Mouse (Mus musculus): Measurements from ENCODE around the gene Zfp62. TPM values are rescaled to one million over a fixed set of nuclear protein-coding genes. Genes with fewer than 3 reads are reported as not detected.

Zfp62 gene
- polyA plus RNA-seq, 1 experiment from 2014 or later: 65.4 TPM

DNA sequence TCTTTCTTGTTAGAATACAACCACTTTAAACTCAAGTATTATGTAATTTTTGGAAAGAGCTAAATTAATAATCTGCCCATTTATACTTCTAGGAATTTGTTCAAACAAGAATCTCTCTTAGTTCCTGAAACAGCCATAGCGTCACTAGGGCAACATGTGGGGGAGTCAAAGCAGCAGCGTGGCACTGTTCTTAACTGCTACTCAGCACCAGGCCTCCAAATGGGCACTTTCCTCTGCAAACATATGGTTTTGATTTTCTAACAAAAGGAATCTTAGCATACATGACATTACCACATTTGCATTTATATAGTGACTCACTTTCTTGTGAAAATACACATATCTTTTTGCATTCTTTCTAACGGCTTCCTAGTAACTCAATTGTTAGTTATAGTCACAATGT lies 29.7 kb downstream of the Zfp62 start:
- DNase-seq (ENCODE audit: low spot score, missing footprints) (no peak), ATAC-seq (ENCODE audit: low FRiP score) (no peak)
- Histone ChIP-seq H3K27ac (ENCODE audit: low read depth, low read length) (no peak overlapping the region), H3K4me1 (ENCODE audit: control insufficient read depth, insufficient read depth, low read length) (no peaks in the 10 kb centered on the region), H3K4me2 (no peak overlapping the region), H3K27me3 (ENCODE audit: control insufficient read depth, insufficient read depth, low read length) (no peaks in the 10 kb centered on the region), H3K36me3 (ENCODE audit: control insufficient read depth, insufficient read depth, low read length) (no peaks in the 10 kb centered on the region), H3K9ac (ENCODE audit: low read length) (no peak overlapping the region), H3K4me3 (ENCODE audit: low read depth, low read length) (no peak overlapping the region), H3K9me3 (ENCODE audit: control insufficient read depth, low read length) (no peaks in the 10 kb centered on the region)
- WGBS: 80% methylated on average over 3 of the region's 3 CpGs

GRCm38 (mm10) chr11:49235459-49236207 lies 32.5 kb downstream of the Zfp62 start:
- Histone ChIP-seq H3K4me3 (ENCODE audit: low read depth, low read length) (no peak overlapping the region), H3K27ac (ENCODE audit: low read depth, low read length) (no peak overlapping the region), H3K27me3 (ENCODE audit: control insufficient read depth, insufficient read depth, low read length) (no peaks in the 10 kb centered on the region), H3K4me2 (no peak overlapping the region), H3K9ac (ENCODE audit: low read length) (no peak overlapping the region), H3K36me3 (ENCODE audit: control insufficient read depth, insufficient read depth, low read length) (no peaks in the 10 kb centered on the region), H3K4me1 (ENCODE audit: control insufficient read depth, insufficient read depth, low read length) (no peaks in the 10 kb centered on the region), H3K9me3 (ENCODE audit: control insufficient read depth, low read length) (no peaks in the 10 kb centered on the region)
- WGBS: 80% methylated on average over 3 of the region's 3 CpGs
- ATAC-seq (ENCODE audit: low FRiP score) (no peak), DNase-seq (ENCODE audit: low spot score, missing footprints) (no peak)

DNA sequence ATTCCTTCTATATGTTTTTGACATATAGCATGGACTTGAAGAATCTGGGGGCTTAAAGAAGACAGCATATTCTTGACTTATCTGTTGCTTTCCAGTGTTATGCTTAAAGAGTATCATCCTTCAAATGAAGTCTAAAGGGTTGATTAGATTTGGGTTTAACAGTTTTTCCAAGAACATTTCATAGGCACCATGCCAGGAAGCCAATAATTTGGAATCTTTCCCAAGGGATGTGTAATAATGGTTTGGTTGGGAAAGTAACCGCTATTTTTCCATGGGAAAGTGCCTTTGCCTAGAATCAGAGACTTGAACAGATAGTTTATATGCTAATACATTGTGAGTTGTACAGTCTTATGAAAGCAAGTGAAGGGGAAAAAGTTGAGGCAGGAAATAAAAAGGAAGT lies 33.8 kb downstream of the Zfp62 start:
- DNase-seq (ENCODE audit: low spot score, missing footprints): no peak
- Histone ChIP-seq H3K4me3 (ENCODE audit: low read depth, low read length) (no peak overlapping the region), H3K9me3 (ENCODE audit: control insufficient read depth, low read length) (no peaks in the 10 kb centered on the region), H3K9ac (ENCODE audit: low read length) (no peak overlapping the region), H3K27ac (ENCODE audit: low read depth, low read length) (no peak overlapping the region), H3K36me3 (ENCODE audit: control insufficient read depth, insufficient read depth, low read length) (no peaks in the 10 kb centered on the region), H3K27me3 (ENCODE audit: control insufficient read depth, insufficient read depth, low read length) (no peaks in the 10 kb centered on the region), H3K4me1 (ENCODE audit: control insufficient read depth, insufficient read depth, low read length) (no peaks in the 10 kb centered on the region), H3K4me2 (no peak overlapping the region)
- no peak for ATAC-seq (ENCODE audit: low FRiP score)
- 82% methylated on average over 1 of the region's 1 CpGs for WGBS

GRCm38 (mm10) chr11:49237532-49237931 lies 34.4 kb downstream of the Zfp62 start:
- WGBS: 79% methylated on average over 2 of the region's 2 CpGs
- no peak overlapping the region for H3K4me3 ChIP-seq (ENCODE audit: low read depth, low read length)
- H3K4me1 ChIP-seq (ENCODE audit: control insufficient read depth, insufficient read depth, low read length): no peaks in the 10 kb centered on the region
- no peak overlapping the region for H3K27ac ChIP-seq (ENCODE audit: low read depth, low read length)
- ATAC-seq (ENCODE audit: low FRiP score) (no peak), DNase-seq (ENCODE audit: low spot score, missing footprints) (no peak)
- H3K27me3 ChIP-seq (ENCODE audit: control insufficient read depth, insufficient read depth, low read length): no peaks in the 10 kb centered on the region
- H3K9me3 ChIP-seq (ENCODE audit: control insufficient read depth, low read length): no peaks in the 10 kb centered on the region
- no peaks in the 10 kb centered on the region for H3K36me3 ChIP-seq (ENCODE audit: control insufficient read depth, insufficient read depth, low read length)
- no peak overlapping the region for H3K9ac ChIP-seq (ENCODE audit: low read length)
- no peak overlapping the region for H3K4me2 ChIP-seq

GRCm38 (mm10) chr11:49240310-49240709 lies 37.2 kb downstream of the Zfp62 start:
- DNase-seq (ENCODE audit: low spot score, missing footprints): peak; percentile 12
- WGBS: 95% methylated on average over 1 of the region's 1 CpGs

DNA sequence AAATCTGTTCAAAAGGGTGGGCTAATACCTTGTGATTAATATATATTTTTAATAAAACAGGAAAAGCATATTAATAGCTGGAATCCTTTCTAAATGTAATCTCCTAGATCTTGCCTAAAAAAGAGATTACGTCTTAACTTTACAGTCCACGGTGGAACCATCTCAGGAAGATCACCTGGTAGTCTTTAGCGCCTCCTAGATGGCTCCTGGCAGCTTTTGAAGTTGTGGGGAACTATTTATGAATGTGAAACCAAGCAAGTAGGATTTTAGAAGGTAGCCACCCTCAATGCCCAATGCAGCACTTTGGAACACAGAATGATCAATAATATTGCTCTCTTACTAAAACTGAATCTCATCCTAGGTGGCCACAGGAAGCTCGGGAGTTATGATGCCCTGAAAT lies 37.8 kb downstream of the Zfp62 start:
- Histone ChIP-seq H3K4me2 (no peak overlapping the region), H3K36me3 (ENCODE audit: control insufficient read depth, insufficient read depth, low read length) (no peaks in the 10 kb centered on the region), H3K4me3 (ENCODE audit: low read depth, low read length) (no peak overlapping the region), H3K9ac (ENCODE audit: low read length) (no peak overlapping the region), H3K9me3 (ENCODE audit: control insufficient read depth, low read length) (no peaks in the 10 kb centered on the region), H3K27ac (ENCODE audit: low read depth, low read length) (no peak overlapping the region), H3K4me1 (ENCODE audit: control insufficient read depth, insufficient read depth, low read length) (peaks cover 9% of the 10 kb centered on the region; the same call in 1 of the 2 replicates), H3K27me3 (ENCODE audit: control insufficient read depth, insufficient read depth, low read length) (no peaks in the 10 kb centered on the region)
- DNase-seq (ENCODE audit: low spot score, missing footprints) (no peak), ATAC-seq (ENCODE audit: low FRiP score) (no peak)
- 82% methylated on average over 4 of the region's 4 CpGs for WGBS

More at GRCm38 (mm10) chr11:49240310-49240709, 37.2 kb downstream of the Zfp62 start:
- no peaks in the 10 kb centered on the region for H3K36me3 ChIP-seq (ENCODE audit: control insufficient read depth, insufficient read depth, low read length)
- no peak overlapping the region for H3K4me2 ChIP-seq
- peaks cover 5% of the 10 kb centered on the region; the same call in 1 of the 2 replicates for H3K4me1 ChIP-seq (ENCODE audit: control insufficient read depth, insufficient read depth, low read length)
- H3K4me3 ChIP-seq (ENCODE audit: low read depth, low read length): no peak overlapping the region
- H3K27me3 ChIP-seq (ENCODE audit: control insufficient read depth, insufficient read depth, low read length): no peaks in the 10 kb centered on the region
- no peaks in the 10 kb centered on the region for H3K9me3 ChIP-seq (ENCODE audit: control insufficient read depth, low read length)
- no peak overlapping the region for H3K9ac ChIP-seq (ENCODE audit: low read length)
- no peak overlapping the region for H3K27ac ChIP-seq (ENCODE audit: low read depth, low read length)
- ATAC-seq (ENCODE audit: low FRiP score): no peak

GRCm38 (mm10) chr11:49241471-49241870 lies 38.4 kb downstream of the Zfp62 start:
- Histone ChIP-seq H3K4me1 (ENCODE audit: control insufficient read depth, insufficient read depth, low read length) (peaks cover 11% of the 10 kb centered on the region; the same call in 1 of the 2 replicates), H3K36me3 (ENCODE audit: control insufficient read depth, insufficient read depth, low read length) (no peaks in the 10 kb centered on the region), H3K9ac (ENCODE audit: low read length) (no peak overlapping the region), H3K27ac (ENCODE audit: low read depth, low read length) (no peak overlapping the region), H3K4me2 (no peak overlapping the region), H3K9me3 (ENCODE audit: control insufficient read depth, low read length) (no peaks in the 10 kb centered on the region), H3K4me3 (ENCODE audit: low read depth, low read length) (no peak overlapping the region), H3K27me3 (ENCODE audit: control insufficient read depth, insufficient read depth, low read length) (no peaks in the 10 kb centered on the region)
- no peak for DNase-seq (ENCODE audit: low spot score, missing footprints)
- no CpG with 5 or more reads among the region's 1 CpGs for WGBS
- ATAC-seq (ENCODE audit: low FRiP score): no peak

DNA sequence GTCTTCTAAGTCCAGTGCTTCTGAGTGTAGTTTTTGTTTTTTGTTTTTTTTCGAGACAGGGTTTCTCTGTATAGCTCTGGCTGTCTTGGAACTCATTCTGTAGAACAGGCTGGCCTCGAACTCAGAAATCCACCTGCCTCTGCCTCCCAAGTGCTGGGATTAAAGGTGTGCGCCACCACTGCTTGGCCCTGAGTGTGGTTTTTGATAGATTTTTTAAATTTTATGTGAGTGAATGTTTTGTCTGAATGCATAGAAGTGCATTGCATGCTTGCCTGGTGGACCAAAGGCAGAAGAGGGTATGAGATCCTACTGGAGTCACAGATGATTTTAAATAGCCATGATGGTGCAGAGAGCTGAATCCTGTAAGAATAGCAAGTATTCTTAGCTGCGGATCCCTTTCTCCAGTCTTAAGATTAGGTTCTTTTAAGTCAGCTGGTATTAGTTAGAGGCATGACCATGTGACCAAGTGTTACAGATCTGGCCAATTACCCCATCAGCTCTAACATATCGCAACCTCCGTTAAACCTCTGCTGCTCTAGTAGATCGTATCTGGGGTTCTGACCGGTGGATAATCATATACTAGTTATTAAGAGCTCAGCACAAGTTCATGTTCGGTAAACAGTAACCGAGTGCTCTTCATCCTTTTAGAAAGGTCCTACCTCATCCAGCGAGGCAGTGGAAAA lies 40.0 kb downstream of the Zfp62 start:
- Histone ChIP-seq H3K4me3 (ENCODE audit: low read depth, low read length) (peak overlapping the region; percentile 52), H3K9me3 (ENCODE audit: control insufficient read depth, low read length) (no peaks in the 10 kb centered on the region), H3K9ac (ENCODE audit: low read length) (peak overlapping the region; percentile 67), H3K36me3 (ENCODE audit: control insufficient read depth, insufficient read depth, low read length) (no peaks in the 10 kb centered on the region), H3K4me2 (peak overlapping the region; percentile 52), H3K4me1 (ENCODE audit: control insufficient read depth, insufficient read depth, low read length) (peaks cover 11% of the 10 kb centered on the region; the same call in 1 of the 2 replicates), H3K27me3 (ENCODE audit: control insufficient read depth, insufficient read depth, low read length) (no peaks in the 10 kb centered on the region), H3K27ac (ENCODE audit: low read depth, low read length) (peak overlapping the region; percentile 89)
- DNase-seq (ENCODE audit: low spot score, missing footprints) (no peak), ATAC-seq (ENCODE audit: low FRiP score) (peak; percentile 13)
- WGBS: 22% methylated on average over 11 of the region's 11 CpGs
